ENCODE assay signal across 8 mouse cellular contexts in the genomic region with DNA sequence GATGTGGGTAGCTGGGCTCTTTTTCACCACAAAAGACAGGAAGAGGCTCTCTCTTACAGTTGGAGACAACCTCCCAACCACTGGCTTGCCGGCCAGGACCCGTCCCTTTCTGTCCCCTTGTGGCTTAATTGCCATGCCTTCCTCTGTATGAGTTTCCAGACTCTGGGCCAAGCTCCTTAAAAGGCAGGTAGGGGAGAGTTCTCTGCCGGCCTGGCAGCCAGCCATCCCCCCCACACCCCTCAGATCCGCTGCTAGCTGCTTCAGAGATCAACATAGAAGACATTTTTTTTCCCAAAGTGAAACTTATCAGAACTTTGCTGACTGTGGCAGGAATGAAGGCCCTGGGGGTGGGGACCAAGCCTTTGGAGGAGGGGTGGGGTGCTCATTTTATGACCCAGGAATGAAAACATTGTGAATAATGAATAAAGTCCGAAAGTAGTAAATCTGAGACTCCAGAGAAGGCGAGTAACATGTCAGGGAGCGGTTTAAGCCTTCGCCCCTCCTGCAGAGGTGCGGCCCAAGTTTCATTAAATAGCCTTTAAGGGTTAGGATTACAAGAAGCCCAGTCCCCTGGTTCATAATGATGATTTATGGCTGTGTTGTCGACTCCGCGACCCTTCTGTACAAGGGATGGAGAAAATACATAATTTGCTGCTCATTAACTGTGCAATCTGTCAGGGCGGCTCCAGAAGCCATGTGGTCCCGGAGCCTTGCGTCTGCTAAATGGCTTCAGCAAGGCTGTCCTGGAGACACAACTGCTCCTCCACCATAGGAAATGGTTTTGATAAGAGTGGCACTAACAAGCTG. TPM values are rescaled to one million over a fixed set of nuclear protein-coding genes. Genes with fewer than 3 reads are reported as not detected.
DNase-seq lines count a peak whose midpoint lies in the region; ATAC-seq and TF ChIP-seq lines count a peak whose summit lies in the region.

No protein-coding gene starts in this region.

- H3K9me3 ChIP-seq in intestine, embryonic 14.5 days (ENCODE audit: control insufficient read depth, low read length), result no peaks in the 10 kb centered on the region
- H3K9me3 ChIP-seq in lung, postnatal 0 days (ENCODE audit: low read length), result no peaks in the 10 kb centered on the region

- DNase-seq in urinary bladder, adult 2 months (ENCODE audit: low spot score), result peak; percentile 54
- no peak for DNase-seq in urinary bladder, postnatal 10 days (ENCODE audit: low spot score)
- DNase-seq in gastrocnemius, postnatal 25 days, result peak; percentile 78
- DNase-seq in intestine, embryonic 14.5 days (ENCODE audit: low spot score), result peak; percentile 77
- DNase-seq in lung, postnatal 0 days (ENCODE audit: low spot score), result peak; percentile 67
- DNase-seq in yolk sac, embryonic 10.5 days (ENCODE audit: low spot score), result no peak
- no peak for DNase-seq in layer of hippocampus, postnatal 25 days (ENCODE audit: extremely low spot score in 1 of 2, low spot score in 1 of 2)
- DNase-seq in spleen, adult 12 weeks (ENCODE audit: low spot score), result no peak

- peaks cover 40% of the 10 kb centered on the region for H3K4me1 ChIP-seq in intestine, embryonic 14.5 days (replicated peaks; ENCODE audit: control insufficient read depth, insufficient read depth, low read length)
- peaks cover 19% of the 10 kb centered on the region; the same call in 1 of the 2 replicates for H3K4me1 ChIP-seq in lung, postnatal 0 days (ENCODE audit: insufficient read depth, low read depth, low read length)

- peak; percentile 39 for TF ChIP-seq CTCF in lung, postnatal 0 days (IDR thresholded peaks at IDR 0.05)

- peak; percentile 48 for ATAC-seq in intestine, embryonic 14.5 days (replicated peaks; ENCODE audit: low FRiP score, low TSS enrichment, low read depth)
- ATAC-seq in lung, postnatal 0 days, result peak; percentile 53

- peaks cover 20% of the 10 kb centered on the region for H3K36me3 ChIP-seq in intestine, embryonic 14.5 days (ENCODE audit: control insufficient read depth, insufficient read depth, low read length)
- H3K36me3 ChIP-seq in lung, postnatal 0 days (ENCODE audit: insufficient read depth, low read length), result no peaks in the 10 kb centered on the region

- peak overlapping the region; percentile 1 for H3K4me2 ChIP-seq in intestine, embryonic 14.5 days (ENCODE audit: low read length)
- peak overlapping the region; percentile 12; the same call in 1 of the 2 replicates for H3K4me2 ChIP-seq in lung, postnatal 0 days (replicated peaks; ENCODE audit: low read depth, low read length)

- TF ChIP-seq EP300 in lung, postnatal 0 days (IDR thresholded peaks at IDR 0.05), result no peak

- H3K9ac ChIP-seq in intestine, embryonic 14.5 days (ENCODE audit: low read length), result no peak overlapping the region
- H3K9ac ChIP-seq in lung, postnatal 0 days (replicated peaks; ENCODE audit: low read depth), result no peak overlapping the region

- WGBS in intestine, embryonic 14.5 days, result 16% methylated on average over 15 of the region's 15 CpGs
- 48% methylated on average over 15 of the region's 15 CpGs for WGBS in lung, postnatal 0 days

- peak overlapping the region; percentile 69 for H3K27ac ChIP-seq in intestine, embryonic 14.5 days (ENCODE audit: low read depth)
- peak overlapping the region; percentile 22; the same call in 1 of the 2 replicates for H3K27ac ChIP-seq in lung, postnatal 0 days (ENCODE audit: low read length)

- H3K4me3 ChIP-seq in intestine, embryonic 14.5 days (ENCODE audit: low read depth, low read length), result no peak overlapping the region
- H3K4me3 ChIP-seq in lung, postnatal 0 days (ENCODE audit: low read depth, low read length), result no peak overlapping the region

- H3K27me3 ChIP-seq in intestine, embryonic 14.5 days (replicated peaks; ENCODE audit: control insufficient read depth, insufficient read depth, low read length), result no peaks in the 10 kb centered on the region
- no peaks in the 10 kb centered on the region for H3K27me3 ChIP-seq in lung, postnatal 0 days (replicated peaks; ENCODE audit: insufficient read depth, low read length)

RNA-seq across cellular contexts. Expression of a gene that starts 48.1 kb away (rescaled TPM):
- polyA plus RNA-seq in urinary bladder, adult 2 months (2012; rRNA removed), result 165 and 174 TPM in 2 replicates
- total RNA-seq in gastrocnemius, postnatal 25 days (2021), result 10 to 100 TPM; 43.7 to 50.2 TPM
- polyA plus RNA-seq in intestine, embryonic 14.5 days (2014; fragmentation: Nextera tagmentation; extraction: Ambion mirVana), result 33.2 and 36.9 TPM in 2 replicates
- polyA plus RNA-seq in lung, postnatal 0 days (2015; fragmentation: Nextera tagmentation; extraction: Ambion mirVana), result 134 and 140 TPM in 2 replicates
- total RNA-seq in layer of hippocampus, postnatal 25 days (2021), result 100 to 1,000 TPM; 202 to 209 TPM

Comparison
In these comparisons a context has a peak if more than half of its experiments do, and no peak if none do; other contexts are left out.
1. DNase-seq: peak in urinary bladder, adult 2 months (single experiment), gastrocnemius, postnatal 25 days (single experiment), intestine, embryonic 14.5 days (single experiment) and lung, postnatal 0 days (single experiment); none in urinary bladder, postnatal 10 days (single experiment), yolk sac, embryonic 10.5 days (single experiment), layer of hippocampus, postnatal 25 days (0 of 2) and spleen, adult 12 weeks (single experiment).